Mouse (Mus musculus): Measurements from ENCODE around the gene Hdgfl3.

DNA sequence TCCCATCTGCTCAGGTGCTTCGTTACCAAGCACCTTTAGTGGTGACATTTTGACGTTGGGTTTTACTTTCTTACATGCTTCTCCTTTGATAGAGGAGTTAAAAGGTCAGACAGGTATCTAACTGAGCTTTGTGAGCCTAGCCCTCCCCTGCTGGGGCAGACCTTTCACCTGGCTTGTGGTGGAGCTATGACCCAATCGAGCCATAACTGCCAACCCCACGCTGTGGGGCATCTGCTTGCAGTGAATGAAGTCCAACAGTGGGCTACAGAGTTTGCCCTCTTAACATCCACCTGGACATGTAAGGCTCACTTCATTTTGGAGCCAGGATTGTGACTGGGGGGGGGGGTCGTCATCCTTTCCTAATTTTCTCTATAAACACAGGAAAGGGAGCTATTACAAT, 54.0 kb downstream of the Hdgfl3 start:
- TF ChIP-seq CTCF (IDR thresholded peaks at IDR 0.05 in 2 of 3, conservative IDR thresholded peaks at IDR 0.05 in 1 of 3; ENCODE audit: control insufficient read depth in 1 of 3, insufficient read depth in 1 of 3, low read depth in 2 of 3, low read length in 3 of 3, poor library complexity in 1 of 3, severe bottlenecking in 1 of 3) (no peak), GABPA (IDR thresholded peaks at IDR 0.05; ENCODE audit: low read depth, low read length) (no peak), NELFE (IDR thresholded peaks at IDR 0.05; ENCODE audit: low read depth, low read length) (no peak), CHD2 (IDR thresholded peaks at IDR 0.05; ENCODE audit: low read length) (no peak), MYC (IDR thresholded peaks at IDR 0.05; ENCODE audit: low read depth, low read length) (no peak), UBTF (IDR thresholded peaks at IDR 0.05; ENCODE audit: borderline replicate concordance, insufficient read depth, low read depth, low read length) (no peak), POLR2A (IDR thresholded peaks at IDR 0.05; ENCODE audit: control insufficient read depth in 1 of 2, insufficient read depth in 1 of 2, low read depth in 1 of 2, low read length in 2 of 2, poor library complexity in 1 of 2) (no peak), EP300 (IDR thresholded peaks at IDR 0.05; ENCODE audit: low read depth in 1 of 2, low read length in 2 of 2) (no peak), E2F4 (IDR thresholded peaks at IDR 0.05; ENCODE audit: borderline replicate concordance, low read depth, low read length) (no peak), TAL1 (IDR thresholded peaks at IDR 0.05; ENCODE audit: low read length) (no peak), RCOR1 (IDR thresholded peaks at IDR 0.05; ENCODE audit: low read depth, low read length) (no peak)

Measured in MEL (cell line).